Comparison of ENCODE assay signal across 16 mouse cellular contexts in genomic region chr14:78851366-78851765, GRCm38 (mm10). TPM values are rescaled to one million over a fixed set of nuclear protein-coding genes. Genes with fewer than 3 reads are reported as not detected.
DNase-seq lines count a peak whose midpoint lies in the region; ATAC-seq and TF ChIP-seq lines count a peak whose summit lies in the region.
"Had no signal": no experiment of that assay in that cellular context is flagged by ENCODE, and none has a peak within 500 bp of the region (broad histone marks: within the 10 kb centered on the region; RNA-seq: fewer than 3 reads in every experiment).

No protein-coding gene starts in this region.

- no peaks in the 10 kb centered on the region for H3K4me1 ChIP-seq in forebrain, postnatal 0 days (ENCODE audit: insufficient read depth)
- no peaks in the 10 kb centered on the region for H3K4me1 ChIP-seq in forebrain, embryonic 11.5 days (replicated peaks; ENCODE audit: control insufficient read depth, insufficient read depth, low read length)
- peaks cover 2% of the 10 kb centered on the region; the same call in 1 of the 2 replicates for H3K4me1 ChIP-seq in intestine, postnatal 0 days (replicated peaks; ENCODE audit: control insufficient read depth, insufficient read depth, low read length)
- H3K4me1 ChIP-seq in intestine, embryonic 16.5 days (ENCODE audit: control insufficient read depth, insufficient read depth, low read length), result peaks cover 11% of the 10 kb centered on the region

- 56% methylated on average over 3 of the region's 3 CpGs for WGBS in forebrain, postnatal 0 days
- 87% methylated on average over 3 of the region's 3 CpGs for WGBS in forebrain, embryonic 11.5 days
- 49% methylated on average over 3 of the region's 3 CpGs for WGBS in intestine, postnatal 0 days
- 53% methylated on average over 3 of the region's 3 CpGs for WGBS in intestine, embryonic 16.5 days

- no peak overlapping the region for H3K9ac ChIP-seq in forebrain, postnatal 0 days
- no peak overlapping the region for H3K9ac ChIP-seq in forebrain, embryonic 11.5 days (ENCODE audit: low read length)
- no peak overlapping the region for H3K9ac ChIP-seq in intestine, postnatal 0 days (ENCODE audit: low read depth, low read length)
- no peak overlapping the region for H3K9ac ChIP-seq in intestine, embryonic 16.5 days (ENCODE audit: low read depth, low read length)
- H3K9ac ChIP-seq: embryonic facial prominence, embryonic 13.5 days; forebrain, embryonic 13.5 days; midbrain, embryonic 12.5 days; neural tube, embryonic 12.5 days had no signal

- no peaks in the 10 kb centered on the region for H3K9me3 ChIP-seq in forebrain, postnatal 0 days (ENCODE audit: low read length)
- no peaks in the 10 kb centered on the region for H3K9me3 ChIP-seq in forebrain, embryonic 11.5 days (ENCODE audit: control insufficient read depth, low read length)
- no peaks in the 10 kb centered on the region for H3K9me3 ChIP-seq in intestine, postnatal 0 days (ENCODE audit: control insufficient read depth)
- H3K9me3 ChIP-seq in intestine, embryonic 16.5 days (ENCODE audit: control insufficient read depth, low read length), result no peaks in the 10 kb centered on the region
- H3K9me3 ChIP-seq: embryonic facial prominence, embryonic 13.5 days; forebrain, embryonic 13.5 days; limb, embryonic 10.5 days; midbrain, embryonic 12.5 days; neural tube, embryonic 12.5 days had no signal

- no peaks in the 10 kb centered on the region for H3K27me3 ChIP-seq in forebrain, postnatal 0 days (ENCODE audit: insufficient read depth, low read length)
- H3K27me3 ChIP-seq in forebrain, embryonic 11.5 days (ENCODE audit: control insufficient read depth, insufficient read depth, low read length), result no peaks in the 10 kb centered on the region
- no peaks in the 10 kb centered on the region for H3K27me3 ChIP-seq in intestine, postnatal 0 days (replicated peaks; ENCODE audit: control insufficient read depth, insufficient read depth, low read length)
- no peaks in the 10 kb centered on the region for H3K27me3 ChIP-seq in intestine, embryonic 16.5 days (replicated peaks; ENCODE audit: control insufficient read depth, insufficient read depth, low read length)
- H3K27me3 ChIP-seq: embryonic facial prominence, embryonic 13.5 days; forebrain, embryonic 13.5 days; midbrain, embryonic 12.5 days; neural tube, embryonic 12.5 days had no signal

- H3K4me2 ChIP-seq in forebrain, postnatal 0 days (ENCODE audit: low read depth), result no peak overlapping the region
- no peak overlapping the region for H3K4me2 ChIP-seq in forebrain, embryonic 11.5 days (ENCODE audit: low read depth, low read length, severe bottlenecking)
- no peak overlapping the region for H3K4me2 ChIP-seq in intestine, postnatal 0 days (replicated peaks; ENCODE audit: low read depth)
- H3K4me2 ChIP-seq in intestine, embryonic 16.5 days (ENCODE audit: low read depth, low read length), result no peak overlapping the region
- H3K4me2 ChIP-seq: embryonic facial prominence, embryonic 13.5 days; forebrain, embryonic 13.5 days; midbrain, embryonic 12.5 days had no signal

- peak; percentile 32; the same call in 1 of the 2 replicates for TF ChIP-seq CTCF in forebrain, postnatal 0 days (IDR thresholded peaks at IDR 0.05; ENCODE audit: low read depth)
- TF ChIP-seq CTCF in intestine, postnatal 0 days (IDR thresholded peaks at IDR 0.05; ENCODE audit: low read depth), result no peak

- peak; percentile 18 for DNase-seq in forebrain, postnatal 0 days
- no peak for DNase-seq in forebrain, embryonic 11.5 days (ENCODE audit: low spot score)
- peak; percentile 16 to 20 for DNase-seq in right cerebral cortex, adult 2 months (ENCODE audit: low spot score in 2 of 2)
- no peak for DNase-seq in right cerebral cortex, postnatal 4 days
- DNase-seq in telencephalon, adult 2 months (ENCODE audit: low read depth, low spot score), result peak; percentile 21
- no peak for DNase-seq in urinary bladder, postnatal 10 days (ENCODE audit: low spot score)
- DNase-seq: cerebellum, adult 11-12 months; lung, postnatal 14 days had no signal

- H3K36me3 ChIP-seq in forebrain, postnatal 0 days (ENCODE audit: insufficient read depth), result no peaks in the 10 kb centered on the region
- H3K36me3 ChIP-seq in forebrain, embryonic 11.5 days (ENCODE audit: control insufficient read depth, insufficient read depth, low read length), result no peaks in the 10 kb centered on the region
- H3K36me3 ChIP-seq in intestine, postnatal 0 days (ENCODE audit: control insufficient read depth, insufficient read depth), result no peaks in the 10 kb centered on the region
- H3K36me3 ChIP-seq in intestine, embryonic 16.5 days (ENCODE audit: control insufficient read depth, insufficient read depth, low read length), result no peaks in the 10 kb centered on the region
- H3K36me3 ChIP-seq: embryonic facial prominence, embryonic 13.5 days; limb, embryonic 10.5 days; midbrain, embryonic 12.5 days; neural tube, embryonic 12.5 days had no signal

- no peak for ATAC-seq in forebrain, postnatal 0 days
- no peak for ATAC-seq in forebrain, embryonic 11.5 days (replicated peaks; ENCODE audit: low FRiP score)
- no peak for ATAC-seq in intestine, postnatal 0 days
- ATAC-seq in intestine, embryonic 16.5 days, result no peak
- ATAC-seq: activated CD4-positive, CD25-positive, alpha-beta regulatory T cell, adult 4 months; forebrain, embryonic 13.5 days had no signal

- H3K27ac ChIP-seq in forebrain, postnatal 0 days (ENCODE audit: low read depth, low read length), result no peak overlapping the region
- no peak overlapping the region for H3K27ac ChIP-seq in forebrain, embryonic 11.5 days (ENCODE audit: low read depth, low read length)
- H3K27ac ChIP-seq in intestine, postnatal 0 days (ENCODE audit: low read depth, low read length), result 0 out of 2 replicates have a peak overlapping the region, but pooled peaks have one; percentile 15
- H3K27ac ChIP-seq in intestine, embryonic 16.5 days (ENCODE audit: low read length), result no peak overlapping the region
- H3K27ac ChIP-seq: embryonic facial prominence, embryonic 13.5 days; forebrain, embryonic 13.5 days; limb, embryonic 10.5 days; midbrain, embryonic 12.5 days; neural tube, embryonic 12.5 days had no signal

- no peak overlapping the region for H3K4me3 ChIP-seq in forebrain, postnatal 0 days (ENCODE audit: low read depth, low read length)
- H3K4me3 ChIP-seq in forebrain, embryonic 11.5 days (ENCODE audit: low read depth, low read length), result no peak overlapping the region
- H3K4me3 ChIP-seq in intestine, postnatal 0 days (ENCODE audit: low read depth, low read length), result no peak overlapping the region
- H3K4me3 ChIP-seq in intestine, embryonic 16.5 days (ENCODE audit: low read length), result no peak overlapping the region
- H3K4me3 ChIP-seq: embryonic facial prominence, embryonic 13.5 days; forebrain, embryonic 13.5 days; limb, embryonic 10.5 days; midbrain, embryonic 12.5 days; neural tube, embryonic 12.5 days had no signal

RNA-seq across cellular contexts. Expression of gene Vwa8, which starts 2.5 kb away (rescaled TPM):
- 11.6 and 13.9 TPM in 2 replicates for total RNA-seq in forebrain, postnatal 0 days (2014; rRNA removed)
- polyA plus RNA-seq in forebrain, postnatal 0 days (2015; fragmentation: Nextera tagmentation; extraction: Ambion mirVana), result 4.7 and 5.1 TPM in 2 replicates
- polyA plus RNA-seq in forebrain, embryonic 11.5 days (2014; fragmentation: Nextera tagmentation; extraction: Ambion mirVana), result 9.2 and 10.4 TPM in 2 replicates
- 15.6 and 16.8 TPM in 2 replicates for polyA plus RNA-seq in intestine, postnatal 0 days (2015; fragmentation: Nextera tagmentation; extraction: Ambion mirVana)
- 13.9 and 16.6 TPM in 2 replicates for polyA plus RNA-seq in intestine, embryonic 16.5 days (2015; fragmentation: Nextera tagmentation; extraction: Ambion mirVana)

Comparison
In these comparisons a context has a peak if more than half of its experiments do, and no peak if none do; other contexts are left out.
1. DNase-seq: peak in forebrain, postnatal 0 days (single experiment), right cerebral cortex, adult 2 months (2 of 2) and telencephalon, adult 2 months (single experiment); none in forebrain, embryonic 11.5 days (single experiment), right cerebral cortex, postnatal 4 days (single experiment) and urinary bladder, postnatal 10 days (single experiment).